Comparison of ENCODE assay signal across 9 mouse cellular contexts in genomic region chr2:26506746-26507280, GRCm38 (mm10). TPM values are rescaled to one million over a fixed set of nuclear protein-coding genes. Genes with fewer than 3 reads are reported as not detected.
DNase-seq lines count a peak whose midpoint lies in the region; ATAC-seq and TF ChIP-seq lines count a peak whose summit lies in the region.
"Had no signal": no experiment of that assay in that cellular context is flagged by ENCODE, and none has a peak within 500 bp of the region (broad histone marks: within the 10 kb centered on the region; RNA-seq: fewer than 3 reads in every experiment).

No protein-coding gene starts in this region.

- no peak for TF ChIP-seq CTCF in midbrain, postnatal 0 days (IDR thresholded peaks at IDR 0.05)

- H3K4me1 ChIP-seq in midbrain, embryonic 12.5 days: peaks cover 50% of the 10 kb centered on the region
- 0 out of 2 replicates have a peak, but pooled peaks cover 6% of the 10 kb centered on the region for H3K4me1 ChIP-seq in midbrain, postnatal 0 days (ENCODE audit: insufficient read depth, low read length)
- peaks cover 51% of the 10 kb centered on the region for H3K4me1 ChIP-seq in neural tube, embryonic 15.5 days

- no peak for ATAC-seq in midbrain, embryonic 12.5 days (ENCODE audit: low FRiP score, low read depth)
- no peak for ATAC-seq in midbrain, postnatal 0 days (ENCODE audit: low FRiP score)
- ATAC-seq in neural tube, embryonic 15.5 days (ENCODE audit: low FRiP score): no peak
- no peak for ATAC-seq in frontal cortex, adult (ENCODE audit: low TSS enrichment)

- H3K9me3 ChIP-seq in midbrain, embryonic 12.5 days: no peaks in the 10 kb centered on the region
- no peaks in the 10 kb centered on the region for H3K9me3 ChIP-seq in midbrain, postnatal 0 days (ENCODE audit: low read length)
- H3K9me3 ChIP-seq in neural tube, embryonic 15.5 days (replicated peaks): no peaks in the 10 kb centered on the region
- H3K9me3 ChIP-seq: megakaryocyte, embryonic 14.5 days had no signal

- H3K9ac ChIP-seq in midbrain, embryonic 12.5 days (replicated peaks): no peak overlapping the region
- no peak overlapping the region for H3K9ac ChIP-seq in midbrain, postnatal 0 days (replicated peaks; ENCODE audit: low read length, poor library complexity, severe bottlenecking)
- no peak overlapping the region for H3K9ac ChIP-seq in neural tube, embryonic 15.5 days (replicated peaks)

- no peaks in the 10 kb centered on the region for H3K36me3 ChIP-seq in midbrain, embryonic 12.5 days
- no peaks in the 10 kb centered on the region for H3K36me3 ChIP-seq in midbrain, postnatal 0 days (ENCODE audit: insufficient read depth, low read length)
- H3K36me3 ChIP-seq in neural tube, embryonic 15.5 days: no peaks in the 10 kb centered on the region

- WGBS in midbrain, embryonic 12.5 days: 92% methylated on average over 3 of the region's 3 CpGs
- WGBS in midbrain, postnatal 0 days: 69% methylated on average over 3 of the region's 3 CpGs
- WGBS in neural tube, embryonic 15.5 days: 94% methylated on average over 3 of the region's 3 CpGs

- no peak overlapping the region for H3K4me2 ChIP-seq in midbrain, embryonic 12.5 days (replicated peaks)
- no peak overlapping the region for H3K4me2 ChIP-seq in midbrain, postnatal 0 days (ENCODE audit: low read depth, low read length, poor library complexity, severe bottlenecking)
- H3K4me2 ChIP-seq in neural tube, embryonic 15.5 days: no peak overlapping the region

- H3K27me3 ChIP-seq in midbrain, embryonic 12.5 days: peaks cover 35% of the 10 kb centered on the region
- H3K27me3 ChIP-seq in midbrain, postnatal 0 days (ENCODE audit: insufficient read depth, low read length): peaks cover 27% of the 10 kb centered on the region
- H3K27me3 ChIP-seq in neural tube, embryonic 15.5 days (replicated peaks): peaks cover 23% of the 10 kb centered on the region

- H3K4me3 ChIP-seq in midbrain, embryonic 12.5 days: no peak overlapping the region
- H3K4me3 ChIP-seq in midbrain, postnatal 0 days (ENCODE audit: low read depth, low read length): no peak overlapping the region
- no peak overlapping the region for H3K4me3 ChIP-seq in neural tube, embryonic 15.5 days (replicated peaks)

- peak; percentile 46 for DNase-seq in adrenal gland, postnatal 10 days
- no peak for DNase-seq in adrenal gland, postnatal 4 days (ENCODE audit: low spot score in 2 of 2)
- no peak for DNase-seq in midbrain, postnatal 0 days (ENCODE audit: low spot score)
- DNase-seq in induced T-regulatory cell, adult 2 months (ENCODE audit: low read depth): peak; percentile 11
- DNase-seq in urinary bladder, postnatal 10 days (ENCODE audit: low spot score): no peak

- H3K27ac ChIP-seq in midbrain, embryonic 12.5 days (replicated peaks): 0 out of 2 replicates have a peak overlapping the region, but pooled peaks have one; percentile 58
- H3K27ac ChIP-seq in midbrain, postnatal 0 days (ENCODE audit: low read depth, low read length): no peak overlapping the region
- peak overlapping the region; percentile 74 for H3K27ac ChIP-seq in neural tube, embryonic 15.5 days (replicated peaks)

RNA-seq across cellular contexts. Expression of gene Notch1, which starts 9.7 kb away (rescaled TPM):
- 10 to 100 TPM; 27.1 to 36.4 TPM for total RNA-seq in adrenal gland, postnatal 10 days (2021)
- 10 to 100 TPM; 35.1 to 48.7 TPM for total RNA-seq in adrenal gland, postnatal 4 days (2021)
- polyA plus RNA-seq in midbrain, embryonic 12.5 days (2016; fragmentation: Nextera tagmentation; extraction: Ambion mirVana): 53.5 and 56.2 TPM in 2 replicates
- total RNA-seq in midbrain, postnatal 0 days (2014; rRNA removed): 48.9 and 65.8 TPM in 2 replicates
- 6.8 and 7.6 TPM in 2 replicates for polyA plus RNA-seq in midbrain, postnatal 0 days (2015; fragmentation: Nextera tagmentation; extraction: Ambion mirVana)
- 11.7 and 22.6 TPM in 2 replicates for polyA plus RNA-seq in neural tube, embryonic 15.5 days (2015; fragmentation: Nextera tagmentation; extraction: Ambion mirVana)

Comparison
In these comparisons a context has a peak if more than half of its experiments do, and no peak if none do; other contexts are left out.
1. DNase-seq: peak in adrenal gland, postnatal 10 days (single experiment) and induced T-regulatory cell, adult 2 months (single experiment); none in adrenal gland, postnatal 4 days (0 of 2), midbrain, postnatal 0 days (single experiment) and urinary bladder, postnatal 10 days (single experiment).